Mouse (Mus musculus) forebrain, embryonic 14.5 days (tissue): Measurements from ENCODE around the gene Sec14l5. TPM values are rescaled to one million over a fixed set of nuclear protein-coding genes. Genes with fewer than 3 reads are reported as not detected.

ENCODE experiments used
- ATAC-seq: fragments of 200-750 bp; cut with Nextera tagmentation; 2 replicates; pipeline ENCODE4 v1.8.0; 2017; ENCODE audit warnings: mild to moderate bottlenecking, moderate library complexity
- DNase-seq: peaks from one replicate; pipeline ENCODE4 v3.0.0-alpha.2; 2015; ENCODE audit warnings: low spot score
- H3K27ac ChIP-seq: fragments of 300-500 bp; sonication (generic); 2 replicates; pipeline ENCODE4 v1.5.1; 2014; ENCODE audit warnings: low read depth, mild to moderate bottlenecking, control low read depth, low read length, moderate library complexity
- H3K27me3 ChIP-seq: fragments of 300-500 bp; sonication (generic); replicated peaks from 2 replicates; pipeline ENCODE4 v1.6.1; 2014; ENCODE audit warnings: low read length, control low read depth, mixed read lengths; ENCODE audit not compliant: control insufficient read depth, insufficient read depth
- H3K36me3 ChIP-seq: fragments of 300-500 bp; sonication (generic); 2 replicates; pipeline ENCODE4 v1.6.1; 2014; ENCODE audit warnings: low read length, control low read depth; ENCODE audit not compliant: control insufficient read depth, insufficient read depth
- H3K4me1 ChIP-seq: fragments of 300-500 bp; sonication (generic); 2 replicates; pipeline ENCODE4 v1.6.1; 2014; ENCODE audit warnings: antibody characterized with exemption, low read length, control low read depth; ENCODE audit not compliant: control insufficient read depth, insufficient read depth
- H3K4me2 ChIP-seq: fragments of 300-500 bp; sonication (generic); 2 replicates; pipeline ENCODE4 v1.6.1; 2014; ENCODE audit warnings: mild to moderate bottlenecking, control low read depth, low read length
- H3K4me3 ChIP-seq: fragments of 300-500 bp; sonication (generic); 2 replicates; pipeline ENCODE4 v1.5.1; 2014; ENCODE audit warnings: low read depth, low read length, control low read depth
- H3K9ac ChIP-seq: fragments of 300-500 bp; sonication (generic); 2 replicates; pipeline ENCODE4 v1.6.1; 2014; ENCODE audit warnings: mild to moderate bottlenecking, low read length, control low read depth, moderate library complexity
- H3K9me3 ChIP-seq: fragments of 300-500 bp; sonication (generic); replicated peaks from 2 replicates; pipeline ENCODE4 v1.6.1; 2016; ENCODE audit warnings: low read length, control low read depth, mixed read lengths; ENCODE audit not compliant: control insufficient read depth
- WGBS: fragments of 180-500 bp; shearing (Covaris S2); extraction: QIAGEN DNeasy Blood & Tissue Kit; methylation state at CpG from one replicate; pipeline ENCODE4 v1.1.7; 2014; 5-methylcytosine and 5-hydroxymethylcytosine counted together
- microRNA-seq: library from miRNA; unstranded; fragments of <30 nt; microRNA quantifications from one replicate; pipeline ENCODE4, GENCODE M21; 2016
- polyA plus RNA-seq: library from polyadenylated mRNA; unstranded; fragments of >200 nt; fragmentation: Nextera tagmentation; extraction: Ambion mirVana; gene quantifications from 2 replicates; pipeline ENCODE4 v1.2.1, GENCODE M21; 2014

Sec14l5 gene
- polyA plus RNA-seq, 1 experiment from 2014 or later, result 0.17 TPM

- peak within 1 kb of the TSS; percentile 84 for H3K4me2 ChIP-seq
- H3K27me3 ChIP-seq, result no peaks in the 10 kb centered on the region
- DNase-seq (peak; percentile 97), ATAC-seq (peak; percentile 98)
- H3K27ac ChIP-seq, result no peak within 1 kb of the TSS
- no peaks in the 10 kb centered on the region for H3K9me3 ChIP-seq
- H3K9ac ChIP-seq, result peak within 1 kb of the TSS; percentile 69
- peak within 1 kb of the TSS; percentile 57 for H3K4me3 ChIP-seq
- H3K4me1 ChIP-seq, result peaks cover 6% of the 10 kb centered on the region
- WGBS, result 3% methylated on average over 47 of the region's 47 CpGs
- 0 out of 2 replicates have a peak, but pooled peaks cover 4% of the 10 kb centered on the region for H3K36me3 ChIP-seq
Measured at GRCm38 (mm10) chr16:5233418-5234313, 86.8 kb downstream of the Sec14l5 start, which contains the start of gene Alg1. Gene Alg1, plus strand, starts transcription at chr16:5233621.

Small RNA genes lying within 50 kb of the gene (microRNA-seq; reads per million reads assigned to microRNA genes)
- gene Gm23689 (not detected), gene Gm26095 (not detected), gene Mir6364 (not detected)

Other genes starting within 250 kb of the Sec14l5 start
- gene Nudt16l1, start 208.3 kb upstream of the Sec14l5 start, polyA plus RNA-seq, result 164 and 179 TPM in 2 replicates
- gene Anks3, start 182.9 kb upstream of the Sec14l5 start, polyA plus RNA-seq, result 49.3 and 57.9 TPM in 2 replicates
- not detected in 2 replicates for gene Sept12, start 149.3 kb upstream of the Sec14l5 start, polyA plus RNA-seq
- 0.75 and 1.1 TPM in 2 replicates for gene Smim22, start 139.8 kb upstream of the Sec14l5 start, polyA plus RNA-seq
- 101 and 103 TPM in 2 replicates for gene Rogdi, start 133.6 kb upstream of the Sec14l5 start, polyA plus RNA-seq
- 120 and 123 TPM in 2 replicates for gene Glyr1, start 97.2 kb upstream of the Sec14l5 start, polyA plus RNA-seq
- gene Ubn1, start 97.1 kb upstream of the Sec14l5 start, polyA plus RNA-seq, result 14.3 and 16.2 TPM in 2 replicates
- gene Ppl, start 14.7 kb upstream of the Sec14l5 start, polyA plus RNA-seq, result 0.08 and 0.11 TPM in 2 replicates
- 7.4 and 8.1 TPM in 2 replicates for gene Nagpa, start 56.9 kb downstream of the Sec14l5 start, polyA plus RNA-seq
- 17.4 and 17.6 TPM in 2 replicates for gene AU021092, start 75.2 kb downstream of the Sec14l5 start, polyA plus RNA-seq
- 32.2 and 35.1 TPM in 2 replicates for gene Alg1, start 86.5 kb downstream of the Sec14l5 start, polyA plus RNA-seq
- gene Eef2kmt, start 108.9 kb downstream of the Sec14l5 start, polyA plus RNA-seq, result 10.3 and 11.5 TPM in 2 replicates